Mouse (Mus musculus): ENCODE results near the gene A030003K21Rik. TPM values are rescaled to one million over a fixed set of nuclear protein-coding genes. Genes with fewer than 3 reads are reported as not detected.

A030003K21Rik gene
- total RNA-seq, 1 experiment from 2014 or later: not detected

- no peak for DNase-seq
Observed at GRCm38 (mm10) chr1:82905886-82906285, 37.3 kb downstream of the A030003K21Rik start.

GRCm38 (mm10) chr1:82901201-82901600 is 42.0 kb downstream of the A030003K21Rik start:
- DNase-seq: no peak

- DNase-seq: no peak
Observed at GRCm38 (mm10) chr1:82900567-82900966, 42.6 kb downstream of the A030003K21Rik start.

GRCm38 (mm10) chr1:82893269-82893668 is 49.9 kb downstream of the A030003K21Rik start:
- DNase-seq: no peak

Other genes with a start within 250 kb of the A030003K21Rik start
- 129 and 138 TPM in 2 replicates for gene Mff, start 218.5 kb downstream of the A030003K21Rik start, total RNA-seq (2021)
- not detected in 2 replicates for gene Tm4sf20, start 174.9 kb downstream of the A030003K21Rik start, total RNA-seq (2021)
- gene Gm47791, start 172.1 kb downstream of the A030003K21Rik start, total RNA-seq (2021): not detected in 2 replicates
- gene Agfg1, start 103.9 kb downstream of the A030003K21Rik start, total RNA-seq (2021): 53.0 and 59.5 TPM in 2 replicates
- gene A030005L19Rik, start 30.1 kb downstream of the A030003K21Rik start, total RNA-seq (2021): not detected in 2 replicates
- not detected in 2 replicates for gene A030014E15Rik, start 18.5 kb downstream of the A030003K21Rik start, total RNA-seq (2021)
- gene Gm6217, start 12.0 kb downstream of the A030003K21Rik start, total RNA-seq (2021): not detected in 2 replicates
- gene Gm7544, start 12.6 kb upstream of the A030003K21Rik start, total RNA-seq (2021): not detected in 2 replicates
- gene Gm47955, start 16.9 kb upstream of the A030003K21Rik start, total RNA-seq (2021): not detected in 2 replicates
- gene Gm47959, start 57.2 kb upstream of the A030003K21Rik start, total RNA-seq (2021): not detected in 2 replicates
- gene Slc19a3, start 95.1 kb upstream of the A030003K21Rik start, total RNA-seq (2021): 0.26 TPM in 1 of 2 replicates, not detected in the other
- gene Krtap28-10, start 99.1 kb upstream of the A030003K21Rik start, total RNA-seq (2021): not detected in 2 replicates
- not detected in 2 replicates for gene Gm47969, start 101.5 kb upstream of the A030003K21Rik start, total RNA-seq (2021)
- not detected in 2 replicates for gene A030005K14Rik, start 116.0 kb upstream of the A030003K21Rik start, total RNA-seq (2021)
- gene Krtap28-13, start 117.5 kb upstream of the A030003K21Rik start, total RNA-seq (2021): not detected in 2 replicates
- gene Ccl20, start 173.4 kb upstream of the A030003K21Rik start, total RNA-seq (2021): not detected in 2 replicates
- not detected in 2 replicates for gene Daw1, start 216.4 kb upstream of the A030003K21Rik start, total RNA-seq (2021)

Measured in adrenal gland, postnatal 14 days (tissue).